In the genomic region with DNA sequence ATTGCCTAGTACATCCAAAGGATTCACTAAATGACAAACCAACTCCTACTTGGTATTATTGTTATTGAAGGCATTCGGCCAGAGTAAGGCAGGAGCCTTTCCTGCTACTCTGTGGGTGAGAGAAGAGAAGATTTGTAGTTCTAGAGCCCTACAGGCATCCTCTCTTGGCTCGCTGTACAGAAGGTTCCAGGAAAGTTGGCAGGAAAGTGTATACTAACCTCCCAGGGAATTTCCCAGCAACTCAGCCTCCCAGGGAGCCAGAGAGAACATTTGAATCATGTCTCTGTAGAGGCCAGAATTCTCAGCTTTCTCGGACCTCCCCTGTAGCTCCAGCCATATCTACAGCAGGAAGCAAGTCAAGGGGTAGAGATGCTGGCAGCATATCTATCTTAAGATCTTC, we compare ENCODE assay signal across 13 mouse cellular contexts. TPM values are rescaled to one million over a fixed set of nuclear protein-coding genes. Genes with fewer than 3 reads are reported as not detected.
DNase-seq lines count a peak whose midpoint lies in the region; ATAC-seq and TF ChIP-seq lines count a peak whose summit lies in the region.
"Had no signal": no experiment of that assay in that cellular context is flagged by ENCODE, and none has a peak within 500 bp of the region (broad histone marks: within the 10 kb centered on the region; RNA-seq: fewer than 3 reads in every experiment).

No protein-coding gene starts in this region.

- no peaks in the 10 kb centered on the region for H3K36me3 ChIP-seq in heart, embryonic 12.5 days
- no peaks in the 10 kb centered on the region for H3K36me3 ChIP-seq in heart, embryonic 16.5 days (ENCODE audit: control insufficient read depth, insufficient read depth)
- no peaks in the 10 kb centered on the region for H3K36me3 ChIP-seq in small intestine, adult 2 months (ENCODE audit: control insufficient read depth, insufficient read depth, low read length)
- no peaks in the 10 kb centered on the region for H3K36me3 ChIP-seq in intestine, embryonic 16.5 days (ENCODE audit: control insufficient read depth, insufficient read depth, low read length)
- H3K36me3 ChIP-seq: lung, embryonic 15.5 days had no signal

- ATAC-seq in heart, embryonic 12.5 days (ENCODE audit: insufficient number of reproducible peaks, low FRiP score): no peak
- 0 out of 2 replicates have a peak, but pooled peaks have one; percentile 14 for ATAC-seq in heart, embryonic 16.5 days (replicated peaks; ENCODE audit: extremely low read depth, insufficient read depth, low FRiP score)
- ATAC-seq in intestine, embryonic 16.5 days: no peak
- ATAC-seq in cerebellum, adult (ENCODE audit: insufficient number of reproducible peaks, low FRiP score, low TSS enrichment): no peak

- TF ChIP-seq POLR2A in small intestine, adult 2 months (IDR thresholded peaks at IDR 0.05; ENCODE audit: low read depth, low read length): no peak

- no peaks in the 10 kb centered on the region for H3K27me3 ChIP-seq in heart, embryonic 12.5 days (replicated peaks)
- H3K27me3 ChIP-seq in heart, embryonic 16.5 days (ENCODE audit: control insufficient read depth, insufficient read depth, low read length): no peaks in the 10 kb centered on the region
- no peaks in the 10 kb centered on the region for H3K27me3 ChIP-seq in small intestine, adult 2 months (ENCODE audit: control insufficient read depth, insufficient read depth, low read length)
- no peaks in the 10 kb centered on the region for H3K27me3 ChIP-seq in intestine, embryonic 16.5 days (replicated peaks; ENCODE audit: control insufficient read depth, insufficient read depth, low read length)
- H3K27me3 ChIP-seq: lung, embryonic 15.5 days had no signal

- no peak overlapping the region for H3K4me2 ChIP-seq in heart, embryonic 12.5 days
- H3K4me2 ChIP-seq in heart, embryonic 16.5 days (ENCODE audit: low read depth, low read length): no peak overlapping the region
- H3K4me2 ChIP-seq in intestine, embryonic 16.5 days (ENCODE audit: low read depth, low read length): no peak overlapping the region
- H3K4me2 ChIP-seq: lung, embryonic 15.5 days had no signal

- 60% methylated on average over 3 of the region's 3 CpGs for WGBS in heart, embryonic 12.5 days
- 52% methylated on average over 3 of the region's 3 CpGs for WGBS in heart, embryonic 16.5 days
- WGBS in small intestine, adult 2 months: 75% methylated on average over 3 of the region's 3 CpGs
- 77% methylated on average over 3 of the region's 3 CpGs for WGBS in intestine, embryonic 16.5 days

- TF ChIP-seq CTCF in small intestine, adult 2 months (IDR thresholded peaks at IDR 0.05; ENCODE audit: extremely low read depth, insufficient read length, insufficient replicate concordance, low read depth, low read length): no peak

- H3K4me3 ChIP-seq in heart, embryonic 12.5 days: no peak overlapping the region
- H3K4me3 ChIP-seq in heart, embryonic 16.5 days (ENCODE audit: low read length): no peak overlapping the region
- H3K4me3 ChIP-seq in small intestine, adult 2 months (ENCODE audit: low read depth, low read length): no peak overlapping the region
- H3K4me3 ChIP-seq in intestine, embryonic 16.5 days (ENCODE audit: low read length): no peak overlapping the region
- H3K4me3 ChIP-seq: lung, embryonic 15.5 days had no signal

- H3K4me1 ChIP-seq in heart, embryonic 12.5 days (replicated peaks): peaks cover 32% of the 10 kb centered on the region
- H3K4me1 ChIP-seq in heart, embryonic 16.5 days (ENCODE audit: control insufficient read depth, insufficient read depth, low read length): peaks cover 5% of the 10 kb centered on the region
- peaks cover 9% of the 10 kb centered on the region; the same call in 1 of the 2 replicates for H3K4me1 ChIP-seq in small intestine, adult 2 months (ENCODE audit: control insufficient read depth, insufficient read depth, insufficient read length, low read length)
- H3K4me1 ChIP-seq in intestine, embryonic 16.5 days (ENCODE audit: control insufficient read depth, insufficient read depth, low read length): no peaks in the 10 kb centered on the region

- DNase-seq in heart, adult 11 months: peak; percentile 96
- DNase-seq in ovary, postnatal 14 days (ENCODE audit: low spot score): peak; percentile 17
- no peak for DNase-seq in ovary, postnatal 36 days (ENCODE audit: low spot score)
- DNase-seq: adrenal gland, adult 2 months; cerebellum, postnatal 25 days; right cerebral cortex, postnatal 14 days; thymus, postnatal 25 days had no signal

- H3K27ac ChIP-seq in heart, embryonic 12.5 days (ENCODE audit: poor library complexity, severe bottlenecking): no peak overlapping the region
- H3K27ac ChIP-seq in heart, embryonic 16.5 days (ENCODE audit: low read length): 0 out of 2 replicates have a peak overlapping the region, but pooled peaks have one; percentile 32
- peak overlapping the region; percentile 14; the same call in 1 of the 2 replicates for H3K27ac ChIP-seq in small intestine, adult 2 months (ENCODE audit: insufficient read depth, low read depth, low read length)
- H3K27ac ChIP-seq in intestine, embryonic 16.5 days (ENCODE audit: low read length): no peak overlapping the region
- H3K27ac ChIP-seq: lung, embryonic 15.5 days had no signal

- no peak overlapping the region for H3K9ac ChIP-seq in heart, embryonic 12.5 days
- no peak overlapping the region for H3K9ac ChIP-seq in heart, embryonic 16.5 days (ENCODE audit: low read length)
- no peak overlapping the region for H3K9ac ChIP-seq in intestine, embryonic 16.5 days (ENCODE audit: low read depth, low read length)
- H3K9ac ChIP-seq: lung, embryonic 15.5 days had no signal

- H3K9me3 ChIP-seq in heart, embryonic 12.5 days (replicated peaks): peaks cover 4% of the 10 kb centered on the region; the same call in 1 of the 2 replicates
- peaks cover 5% of the 10 kb centered on the region for H3K9me3 ChIP-seq in heart, embryonic 16.5 days (replicated peaks; ENCODE audit: control insufficient read depth, low read length)
- H3K9me3 ChIP-seq in intestine, embryonic 16.5 days (ENCODE audit: control insufficient read depth, low read length): 0 out of 2 replicates have a peak, but pooled peaks cover 3% of the 10 kb centered on the region
- H3K9me3 ChIP-seq: lung, embryonic 15.5 days had no signal

RNA-seq across cellular contexts. Expression of gene Fth1, which starts 33.4 kb away (rescaled TPM):
- polyA plus RNA-seq in heart, embryonic 12.5 days (2016; fragmentation: Nextera tagmentation; extraction: Ambion mirVana): 2,254 and 2,412 TPM in 2 replicates
- 1,934 and 2,252 TPM in 2 replicates for polyA plus RNA-seq in heart, embryonic 16.5 days (2015; fragmentation: Nextera tagmentation; extraction: Ambion mirVana)
- 9,432 and 18,582 TPM in 2 replicates for polyA plus RNA-seq in small intestine, adult 2 months (2012; rRNA removed)
- polyA plus RNA-seq in intestine, embryonic 16.5 days (2015; fragmentation: Nextera tagmentation; extraction: Ambion mirVana): 2,278 and 2,351 TPM in 2 replicates

RNA-seq across cellular contexts. Expression of gene Incenp, which starts 47.6 kb away (rescaled TPM):
- polyA plus RNA-seq in heart, embryonic 12.5 days (2016; fragmentation: Nextera tagmentation; extraction: Ambion mirVana): 82.2 and 83.0 TPM in 2 replicates
- polyA plus RNA-seq in heart, embryonic 16.5 days (2015; fragmentation: Nextera tagmentation; extraction: Ambion mirVana): 67.3 and 72.1 TPM in 2 replicates
- 7.7 and 20.4 TPM in 2 replicates for polyA plus RNA-seq in small intestine, adult 2 months (2012; rRNA removed)
- polyA plus RNA-seq in intestine, embryonic 16.5 days (2015; fragmentation: Nextera tagmentation; extraction: Ambion mirVana): 63.8 and 64.4 TPM in 2 replicates

RNA-seq across cellular contexts. Expression of gene Best1, which starts 54.4 kb away (rescaled TPM):
- 0.32 and 0.34 TPM in 2 replicates for polyA plus RNA-seq in heart, embryonic 12.5 days (2016; fragmentation: Nextera tagmentation; extraction: Ambion mirVana)
- polyA plus RNA-seq in heart, embryonic 16.5 days (2015; fragmentation: Nextera tagmentation; extraction: Ambion mirVana): 0.28 and 0.30 TPM in 2 replicates
- polyA plus RNA-seq in small intestine, adult 2 months (2012; rRNA removed): 0.09 and 0.18 TPM in 2 replicates
- polyA plus RNA-seq in intestine, embryonic 16.5 days (2015; fragmentation: Nextera tagmentation; extraction: Ambion mirVana): 0.42 and 0.72 TPM in 2 replicates

RNA-seq across cellular contexts. Expression of gene Rab3il1, which starts 54.5 kb away (rescaled TPM):
- polyA plus RNA-seq in heart, embryonic 12.5 days (2016; fragmentation: Nextera tagmentation; extraction: Ambion mirVana): 38.0 and 39.7 TPM in 2 replicates
- polyA plus RNA-seq in heart, embryonic 16.5 days (2015; fragmentation: Nextera tagmentation; extraction: Ambion mirVana): 22.1 and 24.0 TPM in 2 replicates
- polyA plus RNA-seq in small intestine, adult 2 months (2012; rRNA removed): 4.1 and 4.3 TPM in 2 replicates
- polyA plus RNA-seq in intestine, embryonic 16.5 days (2015; fragmentation: Nextera tagmentation; extraction: Ambion mirVana): 45.7 and 48.8 TPM in 2 replicates

Comparison
In these comparisons a context has a peak if more than half of its experiments do, and no peak if none do; other contexts are left out.
1. H3K27ac ChIP-seq: peak in heart, embryonic 16.5 days (single experiment) and small intestine, adult 2 months (single experiment); none in heart, embryonic 12.5 days (single experiment) and intestine, embryonic 16.5 days (single experiment).